Mouse (Mus musculus): ENCODE measurements around the gene Frmd7. TPM values are rescaled to one million over a fixed set of nuclear protein-coding genes. Genes with fewer than 3 reads are reported as not detected.

Gene Frmd7
- polyA plus RNA-seq, 1 experiment, result not detected

DNA sequence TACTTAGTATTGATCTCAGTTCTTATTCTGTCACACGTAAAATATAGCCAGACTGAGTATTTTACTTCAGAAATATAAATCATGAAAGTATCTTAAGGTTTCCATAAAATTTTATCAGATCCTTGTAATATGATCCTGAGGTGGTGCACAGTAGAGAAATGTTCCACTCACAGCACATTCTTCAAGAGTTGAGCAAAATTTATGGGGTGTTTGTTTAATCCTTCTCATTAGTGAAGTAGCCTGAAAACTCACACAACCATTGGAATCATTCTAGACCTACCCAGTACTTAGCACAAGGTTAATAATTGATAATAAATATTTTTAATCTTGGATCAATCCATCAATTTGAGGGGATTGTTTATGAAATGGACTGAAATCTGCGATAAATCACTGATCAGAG lies 78.7 kb downstream of the Frmd7 start:
- no peaks in the 10 kb centered on the region for H3K27me3 ChIP-seq (ENCODE audit: control insufficient read depth, insufficient read depth, insufficient read length)
- no peak overlapping the region for H3ac ChIP-seq (ENCODE audit: control insufficient read depth, insufficient read length, low read depth)
- H3K79me3 ChIP-seq (ENCODE audit: low read depth), result no peaks in the 10 kb centered on the region
- no peak overlapping the region for H3K4me3 ChIP-seq (ENCODE audit: insufficient read depth, poor library complexity, severe bottlenecking)
- TF ChIP-seq MAX (IDR thresholded peaks at IDR 0.05), result no peak
- no peak for TF ChIP-seq CTCF (IDR thresholded peaks at IDR 0.05; ENCODE audit: control insufficient read depth, insufficient read depth, insufficient read length)
- no peak for TF ChIP-seq CEBPB (IDR thresholded peaks at IDR 0.05; ENCODE audit: low read depth)
- TF ChIP-seq USF1 (IDR thresholded peaks at IDR 0.05; ENCODE audit: low read depth), result no peak
- TF ChIP-seq MYOG (IDR thresholded peaks at IDR 0.05; ENCODE audit: control insufficient read depth, extremely low read depth, insufficient read length), result no peak
- TF ChIP-seq MYOD1 (IDR thresholded peaks at IDR 0.05; ENCODE audit: control insufficient read depth, insufficient read length, low read depth), result no peak
- TF ChIP-seq FOSL1 (IDR thresholded peaks at IDR 0.05; ENCODE audit: insufficient read depth, low read length, poor library complexity, severe bottlenecking), result no peak
- no peaks in the 10 kb centered on the region for H3K36me3 ChIP-seq (ENCODE audit: control insufficient read depth, insufficient read depth)
- H3K79me2 ChIP-seq (ENCODE audit: control insufficient read depth, insufficient read depth), result no peaks in the 10 kb centered on the region

DNA sequence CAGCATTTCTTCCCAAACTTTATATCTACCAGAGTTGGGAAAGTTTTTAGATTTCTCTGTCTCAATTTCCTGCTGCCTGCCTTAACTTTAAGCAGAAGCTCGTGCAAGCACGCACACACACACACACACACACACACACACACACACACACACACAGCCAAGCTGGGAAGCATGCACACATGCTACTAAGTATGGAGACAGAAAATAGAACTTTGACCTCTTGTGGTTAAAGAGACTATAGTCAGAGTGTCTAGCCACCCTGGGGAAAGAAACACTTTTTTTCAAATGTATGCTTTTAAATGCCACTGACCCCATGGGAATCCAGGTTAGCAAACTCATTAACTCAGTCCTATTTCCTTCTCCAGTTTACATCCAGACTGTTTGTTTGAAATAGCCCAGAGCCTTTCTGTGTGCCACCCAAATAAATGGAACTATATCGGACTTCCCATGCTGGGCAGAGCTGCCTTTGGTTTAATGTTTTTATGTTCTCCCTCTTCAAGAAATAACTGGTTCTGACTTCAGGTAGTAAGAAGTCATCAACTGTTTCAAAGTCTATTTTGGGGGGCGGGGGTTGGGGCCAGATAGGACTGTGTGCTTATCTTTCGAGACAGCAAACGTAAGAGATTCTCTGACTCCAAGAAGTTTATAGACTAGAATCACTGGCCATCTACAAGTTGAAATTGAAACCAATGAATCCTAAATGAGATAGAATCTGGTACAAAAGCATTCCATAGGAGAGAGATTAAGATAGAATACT lies 91.9 kb downstream of the Frmd7 start:
- TF ChIP-seq USF1 (IDR thresholded peaks at IDR 0.05; ENCODE audit: low read depth) (no peak), CTCF (IDR thresholded peaks at IDR 0.05; ENCODE audit: control insufficient read depth, insufficient read depth, insufficient read length) (no peak), MYOD1 (IDR thresholded peaks at IDR 0.05; ENCODE audit: control insufficient read depth, insufficient read length, low read depth) (no peak), FOSL1 (IDR thresholded peaks at IDR 0.05; ENCODE audit: insufficient read depth, low read length, poor library complexity, severe bottlenecking) (no peak), CEBPB (IDR thresholded peaks at IDR 0.05; ENCODE audit: low read depth) (no peak), MYOG (IDR thresholded peaks at IDR 0.05; ENCODE audit: control insufficient read depth, extremely low read depth, insufficient read length) (no peak), MAX (IDR thresholded peaks at IDR 0.05) (no peak)
- Histone ChIP-seq H3K36me3 (ENCODE audit: control insufficient read depth, insufficient read depth) (no peaks in the 10 kb centered on the region), H3K79me3 (ENCODE audit: low read depth) (no peaks in the 10 kb centered on the region), H3K4me3 (ENCODE audit: insufficient read depth, poor library complexity, severe bottlenecking) (no peak overlapping the region), H3ac (ENCODE audit: control insufficient read depth, insufficient read length, low read depth) (no peak overlapping the region), H3K79me2 (ENCODE audit: control insufficient read depth, insufficient read depth) (no peaks in the 10 kb centered on the region), H3K27me3 (ENCODE audit: control insufficient read depth, insufficient read depth, insufficient read length) (no peaks in the 10 kb centered on the region)

Other genes starting within 250 kb of the Frmd7 start
- gene Stk26, start 101.7 kb downstream of the Frmd7 start, polyA plus RNA-seq (2012; fragmentation: generic; extraction: Trizol), result not detected
- gene Rap2c, start 75.3 kb upstream of the Frmd7 start, polyA plus RNA-seq (2012; fragmentation: generic; extraction: Trizol), result 6.9 TPM

All from C2C12 (cell line).